Mouse (Mus musculus) cerebellum, adult 11 months (tissue): ENCODE results near the gene Gm20503.
A peak's percentile ranks its signal among the peaks of the same experiment; 100 is the strongest.

Experiments used
- DNase-seq: peaks from one replicate; pipeline ENCODE4 v3.0.0; 2022

Gm20503 gene

DNA sequence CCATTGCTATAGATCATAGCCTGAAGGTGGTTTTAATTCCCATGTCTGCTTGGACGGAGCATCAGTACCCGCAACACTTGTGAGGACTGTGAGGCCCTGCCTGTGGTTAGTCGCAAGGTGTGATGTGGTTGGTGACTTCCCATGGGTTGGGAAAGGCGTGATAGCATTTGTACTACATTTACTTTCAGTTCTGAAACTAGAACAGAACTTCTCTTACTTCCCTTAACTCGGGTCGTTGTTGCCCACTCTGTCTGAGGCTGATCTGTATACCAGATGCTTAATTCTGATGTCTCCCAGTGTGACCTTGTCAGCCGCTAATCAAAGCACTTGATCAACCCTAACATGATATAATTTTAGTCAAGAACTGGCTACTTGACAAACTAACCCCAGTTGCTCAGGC, 6.2 kb downstream of the Gm20503 start:
- DNase-seq: no peak

DNA sequence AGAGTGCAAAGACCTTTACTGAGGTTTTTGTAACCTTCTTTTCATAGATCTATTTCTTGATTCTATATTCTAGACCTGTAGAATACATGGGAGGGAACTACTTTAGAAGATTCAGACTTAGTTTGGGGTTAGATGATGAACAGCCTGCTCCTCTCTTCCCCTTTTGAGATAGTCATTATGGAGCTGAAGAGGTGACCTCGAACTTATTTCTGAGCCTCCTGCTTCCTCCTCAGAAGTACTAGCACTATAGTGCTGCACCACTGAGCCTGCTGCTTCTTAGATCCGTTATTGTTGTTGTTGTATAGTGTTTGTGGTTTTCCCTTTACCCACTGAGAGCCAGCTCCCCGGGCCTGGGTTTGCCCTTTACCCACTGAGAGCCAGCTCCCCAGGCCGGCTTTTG, 6.7 kb downstream of the Gm20503 start:
- no peak for DNase-seq

DNA sequence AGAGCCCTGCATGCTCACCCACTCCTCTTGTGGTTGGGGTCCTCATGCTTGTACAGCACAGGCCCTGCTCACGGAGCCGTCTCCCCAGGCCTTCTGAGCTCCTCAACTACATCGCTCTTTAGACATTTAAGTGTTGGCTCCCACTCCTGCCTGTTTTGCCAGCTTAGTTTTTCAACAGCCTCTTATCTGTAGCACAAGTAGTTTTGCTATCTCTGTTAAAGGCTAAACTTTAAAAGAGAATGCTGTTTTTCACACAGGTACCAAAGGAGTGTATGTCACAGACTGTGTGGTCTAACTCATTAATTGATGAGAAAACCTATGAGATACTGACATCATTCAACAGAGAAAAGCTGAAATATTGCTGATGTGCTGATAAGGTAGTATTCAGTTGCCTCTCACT, 8.4 kb downstream of the Gm20503 start:
- no peak for DNase-seq

DNA sequence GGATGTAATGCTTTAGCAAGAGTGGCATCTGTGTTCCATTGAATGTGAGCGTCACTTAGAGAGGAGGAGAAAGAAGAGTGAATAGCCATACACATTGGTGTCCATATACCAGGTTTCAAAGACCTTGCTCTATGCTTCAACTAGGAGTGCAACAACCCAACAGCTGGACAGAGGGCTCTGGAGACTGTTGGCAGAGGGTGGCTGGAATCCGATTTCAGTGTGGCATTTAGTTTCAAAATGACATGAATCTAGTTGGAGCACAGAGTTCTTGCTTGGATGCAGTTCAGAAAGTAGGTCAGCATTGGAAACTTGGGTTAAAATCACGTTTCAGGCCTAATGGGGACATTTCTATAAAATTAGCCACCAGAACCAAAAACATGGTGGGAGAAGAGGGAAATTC, 12.2 kb downstream of the Gm20503 start:
- no peak for DNase-seq

DNA sequence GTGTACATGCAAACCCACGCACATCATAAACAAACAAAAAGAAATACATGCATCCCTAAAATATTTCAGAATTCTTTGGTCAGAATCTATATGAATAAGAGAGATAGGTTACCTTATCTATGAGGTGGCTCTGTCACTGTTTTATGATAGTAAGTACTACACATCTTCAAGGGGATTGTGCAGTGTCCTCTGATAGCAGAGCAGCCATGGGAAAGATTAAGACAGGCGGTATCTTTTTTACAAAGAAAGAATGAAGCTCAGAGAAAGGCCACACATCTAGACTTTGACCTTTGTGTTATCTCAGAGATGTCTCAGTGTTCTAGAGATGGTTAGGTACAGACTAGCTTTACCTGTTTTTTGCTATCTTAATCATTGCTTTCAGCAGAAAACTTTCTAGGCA, 13.9 kb downstream of the Gm20503 start:
- DNase-seq: no peak

DNA sequence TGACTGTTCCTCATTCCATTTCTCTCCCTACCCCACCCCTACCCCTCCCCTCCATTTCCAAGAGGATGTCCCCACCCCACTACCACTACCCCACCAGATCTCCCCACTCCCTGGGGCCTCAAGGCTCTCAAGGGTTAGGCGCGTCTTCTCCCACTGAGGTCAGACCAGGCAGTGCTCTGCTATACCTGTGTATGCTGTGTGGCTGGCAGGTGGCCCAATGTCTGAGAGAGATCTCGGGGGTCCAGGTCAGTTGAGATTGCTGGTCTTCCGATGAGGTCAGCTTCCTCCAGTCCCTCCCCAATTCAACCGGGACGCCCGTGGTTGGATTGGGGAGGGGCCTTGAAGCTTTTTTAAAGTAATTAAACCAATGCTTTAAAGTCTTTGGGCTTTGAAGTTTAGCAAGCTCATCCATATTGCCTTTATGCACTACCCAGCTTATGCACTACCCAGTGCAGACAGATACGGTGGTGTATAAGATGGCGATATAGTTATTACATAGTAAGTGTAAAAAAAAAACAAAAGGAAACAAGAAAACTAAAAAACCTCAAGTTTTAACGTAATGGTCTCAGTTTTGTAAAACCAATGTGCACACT, 31.4 kb downstream of the Gm20503 start:
- DNase-seq: peak; percentile 20

DNA sequence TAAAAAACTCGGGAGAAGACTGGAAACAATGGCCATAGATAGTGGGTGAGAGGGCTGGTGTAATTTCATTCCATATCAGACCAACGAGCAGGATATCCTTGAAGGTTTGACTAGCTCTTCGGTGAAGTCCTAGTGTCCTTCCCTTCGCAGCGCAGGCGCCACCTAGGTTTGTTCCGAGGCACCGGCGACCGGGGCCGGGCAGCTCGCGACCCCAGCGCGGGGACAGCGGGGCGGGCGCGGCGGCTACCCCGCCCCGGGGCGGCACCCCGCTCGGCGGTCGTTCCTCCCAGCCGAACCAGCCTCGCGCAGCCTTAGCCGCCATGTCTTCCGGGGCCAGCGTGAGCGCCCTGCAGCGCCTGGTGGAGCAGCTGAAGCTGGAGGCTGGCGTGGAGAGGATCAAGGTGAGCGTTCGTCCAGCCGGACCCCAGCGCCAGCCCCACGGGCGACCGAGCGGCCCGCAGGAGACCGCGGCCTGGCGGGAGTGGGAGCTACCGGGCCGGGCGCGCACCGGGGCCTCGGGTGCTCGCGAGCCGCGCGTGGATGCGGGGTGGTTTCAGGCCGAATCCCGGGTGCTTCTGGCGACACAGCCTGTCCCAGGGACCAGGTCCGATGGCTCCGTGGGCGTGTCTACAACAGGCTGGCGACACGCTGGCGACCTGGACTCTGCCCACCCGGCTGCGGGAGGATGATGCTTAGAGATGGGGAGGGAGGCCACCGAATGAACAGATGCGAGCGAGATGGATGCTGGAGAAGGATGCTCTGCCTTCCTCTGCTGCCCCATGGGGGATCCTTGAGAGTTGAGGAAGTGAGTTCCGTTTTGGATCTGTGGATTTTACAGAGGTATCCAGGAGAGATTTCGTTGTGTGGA, 32.1 kb downstream of the Gm20503 start, which contains the start of gene Gng10:
Gene Gng10 (plus strand): TSS at position 171 of the 868 bp plus-strand sequence.
- peak; percentile 54 for DNase-seq

DNA sequence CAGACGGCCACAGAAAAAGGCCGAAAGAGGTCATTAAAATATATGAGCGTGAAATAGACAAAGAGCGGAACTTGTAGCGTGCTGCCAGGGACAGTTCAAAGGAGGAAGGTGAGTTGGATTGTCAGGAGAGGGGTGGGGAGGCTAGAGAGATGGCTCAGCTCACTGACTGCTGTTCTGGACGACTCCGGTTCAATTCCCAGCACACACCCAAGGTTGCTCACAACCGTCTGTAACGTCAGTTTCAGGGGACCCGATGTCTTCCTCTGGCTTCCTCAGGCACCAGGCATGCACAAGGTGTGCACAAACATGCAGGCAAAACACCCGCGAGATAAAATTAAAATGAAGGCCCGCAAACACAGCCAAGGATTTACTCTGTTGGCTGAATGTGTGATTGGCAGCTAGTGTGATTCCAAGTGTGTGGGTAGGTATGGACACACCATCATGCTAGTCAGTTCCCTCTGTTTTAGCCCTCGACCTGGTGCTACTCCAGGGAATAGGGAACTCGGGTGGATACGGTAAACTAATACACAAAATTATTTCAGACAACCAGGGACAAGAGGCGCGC, 32.9 kb downstream of the Gm20503 start:
- peak; percentile 12 for DNase-seq

DNA sequence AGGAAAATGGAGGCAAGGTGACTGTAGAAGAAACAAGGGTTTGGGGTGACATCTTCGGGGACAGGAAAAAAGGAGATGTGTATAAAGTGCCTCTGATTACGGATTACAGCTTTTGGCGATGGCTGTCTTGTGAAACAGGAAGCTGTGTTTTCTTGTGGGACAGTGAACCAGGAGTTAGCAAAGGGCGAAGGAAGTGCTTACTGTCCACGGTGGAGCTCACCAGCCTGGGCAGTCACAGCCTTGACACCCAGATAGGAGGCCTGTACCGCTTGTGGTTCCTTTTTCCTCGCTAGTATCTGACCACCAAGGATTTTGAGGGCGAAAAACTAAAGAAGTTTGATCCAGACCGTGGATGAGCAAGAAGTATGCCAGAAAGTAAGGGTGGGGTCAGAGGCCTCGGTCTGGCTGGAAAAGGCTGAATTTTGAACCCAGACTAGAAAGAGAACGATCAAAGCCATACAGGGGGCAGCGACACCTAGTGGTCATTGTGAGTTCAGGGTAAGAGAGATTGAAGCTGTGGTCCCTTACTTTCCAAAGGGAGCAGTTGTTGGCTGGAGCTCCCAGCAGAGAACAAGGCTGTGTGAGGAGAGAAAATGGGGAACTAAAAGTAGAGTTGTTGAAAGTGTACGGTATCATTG, 33.6 kb downstream of the Gm20503 start:
- peak; percentile 64 for DNase-seq

DNA sequence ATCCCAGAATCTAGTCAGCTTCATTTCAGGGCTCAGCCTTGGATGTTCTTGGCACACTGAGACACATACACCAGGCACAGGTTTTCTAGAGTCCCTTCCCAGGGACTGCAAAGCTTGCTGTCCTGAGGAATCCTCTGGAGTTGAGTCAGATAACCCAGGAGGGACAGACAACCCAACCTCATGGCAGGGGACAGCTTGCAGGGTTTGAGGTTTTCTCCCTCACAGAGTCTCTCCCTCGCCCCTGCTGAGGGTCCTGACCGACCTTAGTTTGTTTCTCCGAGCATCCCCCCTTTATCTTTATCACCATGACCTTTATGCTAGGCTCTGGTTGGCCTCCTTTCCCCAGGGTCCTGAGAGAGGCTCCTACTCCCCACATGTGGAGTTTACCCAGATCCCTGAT, 34.5 kb downstream of the Gm20503 start:
- DNase-seq: no peak

DNA sequence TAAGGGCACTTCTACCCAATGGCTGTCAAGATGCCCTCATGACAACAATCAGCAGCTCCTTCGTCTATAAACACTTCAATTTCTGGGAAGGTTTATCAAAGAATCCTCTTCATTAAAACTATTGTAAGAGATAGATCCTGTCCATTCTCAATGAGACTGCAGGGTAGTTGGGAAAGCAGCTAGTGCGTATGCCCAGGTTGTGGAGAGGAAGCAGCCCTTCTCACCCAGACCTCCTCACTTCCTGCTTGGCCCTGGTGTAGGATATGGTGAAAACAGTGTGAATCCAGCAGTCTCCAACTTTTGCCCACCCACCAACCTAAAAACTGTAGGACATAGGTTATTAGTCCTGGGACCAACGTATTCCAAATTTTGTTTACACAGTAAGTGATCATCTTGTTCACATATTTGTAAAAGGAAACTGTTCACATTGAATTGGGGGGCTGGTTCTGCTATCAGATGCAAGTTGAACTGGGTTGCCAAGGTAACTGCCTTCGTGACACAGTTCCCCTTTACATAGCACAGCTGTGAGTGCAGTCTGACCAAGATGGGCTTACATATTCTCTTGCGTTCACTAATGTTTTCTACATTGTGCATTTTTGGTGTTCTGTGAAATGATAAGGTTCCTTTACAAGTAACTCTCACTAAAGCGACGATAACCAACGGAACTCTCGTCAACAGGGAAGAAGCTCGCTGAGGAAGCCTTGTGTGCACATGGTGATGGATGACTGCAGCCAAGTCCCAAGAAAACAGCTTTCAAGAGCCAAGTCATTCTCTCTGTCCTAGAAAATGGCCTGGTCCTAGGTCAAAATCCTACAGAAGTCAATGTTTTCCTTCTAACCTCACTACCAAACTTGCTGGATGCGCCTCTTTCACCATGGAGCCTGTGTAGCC, 37.6 kb downstream of the Gm20503 start:
- no peak for DNase-seq

DNA sequence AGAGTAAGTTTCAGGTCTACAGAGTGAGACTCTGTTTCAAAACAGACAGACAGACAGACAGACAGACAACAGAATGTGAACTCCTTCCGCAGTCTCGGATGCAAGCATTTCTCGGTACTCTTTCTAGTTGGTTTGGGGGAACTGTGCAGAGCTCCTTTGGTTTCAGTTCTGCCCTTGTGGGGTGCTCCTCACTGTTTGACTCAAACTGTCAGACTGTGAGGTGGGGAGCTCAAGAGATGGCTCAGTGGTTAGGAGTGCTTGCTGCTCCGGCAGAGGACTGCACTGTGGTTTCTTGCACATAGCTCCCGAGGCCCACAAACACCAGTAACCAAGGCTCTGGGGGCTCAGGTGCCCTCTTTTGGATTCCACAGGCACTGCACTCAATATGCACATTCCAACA, 40.1 kb downstream of the Gm20503 start:
- no peak for DNase-seq

DNA sequence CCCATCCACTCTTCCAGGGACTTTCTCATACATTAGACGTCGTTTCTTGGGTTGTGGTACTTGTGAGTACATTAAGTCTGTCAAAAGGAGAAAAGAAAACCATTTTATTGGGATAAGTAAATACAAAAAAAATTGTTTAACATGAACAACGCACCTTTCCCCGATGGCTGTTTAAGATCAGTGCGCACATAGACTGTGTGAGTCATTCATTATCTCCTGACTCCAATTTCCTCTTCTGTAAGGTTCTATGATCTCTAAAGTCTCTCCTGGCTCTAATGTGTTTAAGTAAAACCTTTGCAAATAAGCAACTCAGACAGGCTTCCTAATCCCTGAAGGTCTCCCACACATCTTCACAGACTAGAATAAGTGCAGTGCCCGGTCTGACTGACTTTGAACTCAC, 40.9 kb downstream of the Gm20503 start:
- no peak for DNase-seq

DNA sequence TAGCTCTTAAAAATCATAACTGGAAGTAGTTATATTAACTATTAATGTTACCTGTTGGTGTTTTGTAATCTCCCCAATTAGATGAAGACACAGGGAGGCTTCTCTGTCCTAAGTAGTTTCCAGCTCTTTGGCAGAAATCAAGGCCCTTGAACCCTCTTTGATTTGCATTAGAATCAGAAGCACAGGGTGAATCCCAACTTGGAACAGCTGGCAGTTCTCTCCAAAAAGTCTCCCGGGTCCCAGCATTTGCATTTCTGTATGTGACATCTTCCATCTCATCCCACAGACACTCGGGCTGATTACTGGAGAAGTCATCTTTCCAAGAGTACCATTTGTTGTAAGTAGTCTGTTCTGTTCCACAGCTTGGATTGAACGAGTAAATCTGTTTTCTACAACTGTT, 44.2 kb downstream of the Gm20503 start:
- DNase-seq: no peak

DNA sequence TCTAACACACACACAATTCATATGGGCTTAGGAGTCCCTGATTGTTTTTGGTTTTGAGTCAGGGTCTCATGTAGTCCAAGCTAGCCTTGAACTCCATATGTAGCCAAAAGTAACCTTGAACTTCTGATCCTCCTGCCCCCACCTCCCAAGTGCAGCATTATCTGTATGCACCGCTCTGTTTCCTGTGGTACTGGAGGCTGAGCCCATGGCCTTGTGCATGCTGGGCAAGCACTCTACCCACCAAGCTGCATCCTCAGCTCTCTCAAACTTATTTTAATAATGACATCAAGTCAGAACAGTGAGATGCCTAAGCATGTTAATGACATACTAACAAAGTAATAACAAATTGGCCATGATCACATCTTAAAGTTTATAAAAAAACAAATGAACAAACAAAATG, 48.1 kb downstream of the Gm20503 start:
- no peak for DNase-seq

DNA sequence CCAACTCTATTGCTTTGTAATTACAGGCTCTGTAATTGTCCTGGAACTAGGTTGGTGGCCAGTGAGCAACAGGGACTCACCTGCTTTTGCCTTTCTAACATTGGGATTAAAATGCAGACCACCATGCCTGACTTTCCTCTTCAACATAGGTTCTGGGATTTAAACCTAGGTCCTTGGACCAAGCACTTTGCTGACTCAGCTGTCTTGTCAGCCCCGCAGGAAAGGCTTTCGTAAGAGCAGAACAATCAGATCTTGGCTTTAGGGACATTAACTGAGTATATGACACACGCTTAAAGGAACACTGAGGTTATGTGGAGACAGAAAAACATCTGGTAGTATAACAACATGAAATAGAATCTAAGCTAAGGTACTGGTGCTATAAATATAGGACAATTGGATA, 54.9 kb downstream of the Gm20503 start:
- DNase-seq: no peak

DNA sequence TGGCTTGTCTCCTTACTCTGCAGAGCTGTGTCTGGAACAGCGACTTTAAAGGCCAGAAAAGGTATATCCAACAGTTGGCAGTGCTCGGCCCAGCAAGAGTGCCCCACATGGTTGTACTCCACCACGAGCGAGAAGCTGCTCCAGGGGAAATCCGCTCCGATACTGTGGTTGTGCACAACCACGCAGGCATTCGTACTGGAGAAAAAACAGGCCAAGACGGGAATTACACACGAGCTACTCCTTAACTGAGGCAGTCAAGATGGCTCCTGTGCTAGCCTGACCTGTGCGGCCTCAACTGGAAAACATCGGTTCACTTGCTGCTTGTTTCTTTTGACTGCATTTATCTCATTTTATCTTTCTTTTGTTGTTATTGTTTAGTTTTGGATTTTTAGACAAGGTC, 59.5 kb downstream of the Gm20503 start:
- DNase-seq: no peak

DNA sequence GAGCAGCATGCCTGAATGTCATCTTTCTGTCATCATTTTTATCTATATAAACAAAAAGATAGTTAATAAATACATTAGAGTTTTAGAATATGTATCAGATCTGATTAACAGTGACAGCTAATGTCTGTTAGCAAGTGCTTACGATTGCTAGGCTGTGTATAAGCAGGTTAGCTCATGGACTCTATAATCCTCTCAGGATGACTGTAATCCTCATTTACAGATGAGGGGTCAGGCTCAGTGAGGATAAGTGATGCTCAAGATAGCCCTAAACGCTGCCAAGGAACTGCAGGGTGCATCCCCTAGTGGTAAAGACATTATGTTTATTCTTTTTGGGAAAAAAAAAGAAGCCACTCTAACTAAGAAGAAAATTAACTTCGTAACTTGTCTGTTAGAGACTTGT, 66.3 kb downstream of the Gm20503 start:
- DNase-seq: no peak

DNA sequence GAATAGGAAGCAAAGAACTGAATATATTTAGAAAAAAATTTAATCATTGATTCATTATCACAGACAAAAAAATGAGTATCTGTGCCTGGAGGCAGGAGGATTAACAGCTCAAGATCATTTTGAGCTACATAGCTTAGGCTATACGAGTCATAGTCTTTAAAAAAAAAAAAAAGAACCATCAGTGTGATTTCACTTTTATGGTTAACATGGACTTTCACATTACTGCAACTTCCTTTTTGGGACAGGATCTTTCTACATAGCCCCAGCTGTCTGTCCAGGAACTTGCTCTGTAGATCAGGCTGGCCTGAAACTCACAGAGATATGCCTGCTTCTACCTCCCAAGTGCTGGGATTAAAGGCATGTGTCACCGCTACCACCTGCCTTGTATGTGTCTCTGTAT, 80.4 kb downstream of the Gm20503 start:
- no peak for DNase-seq

DNA sequence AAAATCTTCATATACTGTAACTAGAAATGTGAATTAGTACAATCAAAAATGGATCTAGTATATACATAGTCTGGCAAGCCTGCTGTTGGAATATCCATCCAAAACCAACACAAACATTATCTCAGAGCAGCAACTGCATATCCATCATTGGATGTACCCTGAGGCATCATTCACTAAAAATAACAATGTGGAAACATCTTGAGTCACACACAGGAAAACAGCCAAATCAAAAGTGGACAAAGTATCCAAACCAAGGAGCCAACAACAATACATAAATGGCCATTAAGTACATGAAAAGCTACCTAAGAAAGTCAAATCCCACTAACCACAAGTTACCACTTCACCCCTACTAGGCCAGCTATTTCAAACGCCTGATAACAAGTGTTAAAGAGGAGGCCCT, 86.4 kb downstream of the Gm20503 start:
- no peak for DNase-seq
